Mouse (Mus musculus) lung, postnatal 25 days (tissue): ENCODE measurements around the gene Osmr.
A peak's percentile ranks its signal among the peaks of the same experiment; 100 is the strongest.

Source experiments
- DNase-seq: peaks from one replicate; pipeline ENCODE4 v3.0.0; 2022; ENCODE audit warnings: low spot score

Gene Osmr

GRCm38 (mm10) chr15:6874601-6875019 lies at the start of gene Osmr:
Gene Osmr (minus strand): TSS chr15:6874969.
- no peak for DNase-seq

DNA sequence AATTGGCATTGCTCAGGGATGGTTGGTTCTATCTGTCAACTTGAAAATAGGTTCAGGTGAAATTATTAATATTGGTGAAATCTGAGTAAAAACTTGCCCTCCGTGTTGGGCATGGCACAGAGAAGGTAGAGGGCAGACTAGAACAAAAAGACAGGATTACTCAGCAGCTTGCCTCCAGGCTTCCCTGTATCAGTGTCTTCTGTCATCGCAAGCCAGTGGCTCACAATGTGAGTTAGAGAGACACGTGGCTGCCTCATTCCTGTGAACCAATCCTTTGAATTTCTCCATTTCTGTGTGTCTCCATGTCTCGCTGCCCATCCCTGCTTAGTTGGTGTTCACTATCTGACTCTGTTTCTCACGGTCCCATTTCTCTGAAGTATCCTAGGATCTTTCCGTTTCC lies 44.6 kb upstream of the Osmr start:
- DNase-seq = no peak

GRCm38 (mm10) chr15:6914163-6914562 lies 39.4 kb upstream of the Osmr start:
- no peak for DNase-seq

- DNase-seq = peak; percentile 92
These were observed 34.9 kb upstream of the Osmr start for GRCm38 (mm10) chr15:6909669-6910068.

DNA sequence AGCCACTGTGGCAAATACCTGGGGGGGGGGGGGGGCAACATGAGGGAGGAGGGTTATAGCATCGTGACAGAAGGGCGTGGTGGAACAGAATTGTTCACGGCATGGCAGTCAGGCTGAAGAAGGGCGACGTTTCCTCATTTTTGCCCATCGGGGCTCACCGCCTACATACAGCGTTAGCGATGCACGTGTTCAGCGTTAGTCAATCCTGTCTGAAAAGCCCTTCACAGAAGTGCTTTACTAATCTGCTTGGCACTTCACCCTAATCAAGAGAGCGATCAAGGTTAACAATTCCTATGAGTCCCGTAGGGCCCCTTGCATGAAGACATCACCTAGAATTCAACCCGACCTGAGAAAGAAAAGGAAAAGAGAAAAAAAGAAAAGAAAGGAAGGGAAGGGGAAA lies 34.3 kb upstream of the Osmr start:
- peak; percentile 22 for DNase-seq

DNA sequence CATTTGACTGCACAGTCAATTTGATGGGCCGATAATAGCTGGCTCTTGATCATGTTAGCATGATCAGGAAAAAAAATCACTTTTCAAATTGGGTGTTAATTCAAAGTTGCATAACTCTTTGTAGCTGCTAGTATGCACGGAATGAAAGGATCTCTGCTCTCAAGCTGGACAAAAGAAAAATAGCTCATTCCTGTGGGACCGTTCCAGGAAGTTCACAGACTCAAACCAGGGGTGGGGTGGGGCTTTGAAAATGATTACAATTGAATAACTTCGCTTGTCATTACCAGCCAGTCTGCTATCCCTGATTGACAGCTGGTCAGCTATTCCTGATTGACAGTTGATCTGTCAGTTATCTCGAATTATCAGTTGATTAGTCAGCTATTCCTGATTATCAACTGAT lies 33.8 kb upstream of the Osmr start:
- peak; percentile 49 for DNase-seq

DNA sequence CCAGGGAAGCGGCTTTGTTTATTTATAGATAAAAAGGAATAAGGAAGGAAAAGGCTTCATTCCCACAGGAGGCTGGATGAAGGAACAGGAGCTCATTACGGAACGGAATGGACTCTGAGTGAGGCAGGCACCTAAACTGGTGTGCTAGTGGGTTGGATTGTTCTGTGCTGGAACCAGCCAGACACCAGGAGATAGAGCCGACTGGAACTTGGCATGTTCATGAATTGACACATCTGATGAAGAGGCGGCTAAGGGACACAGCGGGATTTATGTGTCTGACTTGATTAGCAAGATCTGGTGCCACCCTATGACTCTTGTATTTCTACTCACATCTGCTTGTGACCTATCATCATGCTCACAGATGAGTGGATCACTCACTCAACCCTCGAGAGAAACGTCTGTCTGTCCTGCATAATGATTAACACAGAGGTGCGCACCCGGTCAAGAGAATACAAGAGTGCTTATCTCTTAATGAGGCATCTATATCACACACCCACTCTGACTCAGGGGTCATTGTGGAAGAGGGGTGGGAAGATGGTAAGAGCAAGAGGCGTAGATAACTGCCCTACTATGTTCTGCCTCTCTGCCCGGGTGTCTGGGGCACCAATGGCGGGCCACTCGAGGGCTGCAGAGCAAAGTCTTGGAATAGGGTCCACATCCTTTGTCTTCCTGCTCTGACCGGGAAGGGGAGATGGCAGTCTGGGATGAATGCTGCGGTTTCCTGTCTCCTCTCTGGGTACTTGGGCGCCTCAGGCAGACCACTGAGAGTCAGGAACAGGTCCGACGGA lies 31.7 kb upstream of the Osmr start:
- no peak for DNase-seq

- no peak for DNase-seq
These were observed 31.0 kb upstream of the Osmr start for GRCm38 (mm10) chr15:6905726-6906125.

DNA sequence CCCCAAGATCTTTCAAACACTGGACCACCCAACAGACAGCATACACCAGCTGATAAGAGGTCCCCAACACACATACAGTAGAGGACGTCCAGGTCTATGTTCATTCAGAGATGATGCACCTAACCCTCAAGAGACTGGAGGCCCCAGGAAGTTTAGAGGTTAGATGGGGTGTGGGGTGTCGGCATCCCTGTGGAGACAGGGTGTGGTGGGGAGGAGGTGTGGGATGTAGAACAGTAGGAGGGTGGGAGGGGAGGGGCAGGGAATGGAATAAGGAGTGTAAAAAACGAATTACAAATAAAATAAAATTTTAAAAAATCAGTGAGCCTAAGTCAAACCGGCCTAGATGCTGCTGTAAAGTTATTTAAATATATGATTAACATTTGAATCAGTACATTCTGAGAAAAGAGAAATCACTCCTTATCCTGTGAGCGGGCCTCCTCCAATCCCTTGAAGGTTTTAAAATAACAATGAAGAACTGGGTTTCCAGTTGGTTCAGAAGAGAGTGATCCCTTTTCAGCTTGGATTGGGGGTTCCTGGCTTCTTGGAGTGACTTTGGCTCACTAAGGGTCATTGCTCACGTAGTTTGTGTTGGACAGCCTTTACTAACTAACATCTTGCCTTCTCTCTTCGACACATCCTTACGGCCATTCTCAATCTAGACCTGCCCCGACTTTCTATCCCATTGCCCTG lies 28.7 kb upstream of the Osmr start:
- no peak for DNase-seq

DNA sequence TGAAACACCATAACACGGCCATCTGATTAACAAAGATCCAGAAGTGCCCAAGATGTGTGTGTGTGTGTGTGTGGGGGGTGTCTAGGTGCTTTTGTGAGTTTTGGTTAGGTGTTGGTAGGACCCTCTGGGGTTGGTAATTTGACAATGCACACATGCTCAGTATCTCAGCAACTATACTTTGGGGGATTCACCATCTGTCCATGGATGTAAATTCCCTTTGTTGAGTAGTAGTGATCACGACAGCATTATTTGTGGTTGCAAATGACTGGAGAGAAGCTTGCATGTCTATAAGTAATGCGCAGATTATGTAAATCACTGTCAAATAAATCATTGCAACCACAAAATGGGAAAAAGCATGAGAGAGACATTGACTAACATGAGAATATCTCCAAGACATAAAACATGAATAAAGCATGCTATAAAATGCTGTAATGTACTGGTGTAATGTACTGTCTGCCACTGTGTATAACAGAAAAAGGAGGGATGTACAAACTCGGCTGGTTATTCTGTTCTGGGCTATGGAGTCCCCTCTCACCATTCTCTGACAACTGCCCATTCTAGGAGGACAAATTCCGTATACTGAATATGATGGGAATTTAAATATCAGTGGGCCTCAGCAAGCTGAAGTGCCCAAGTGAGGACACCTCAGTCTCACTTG lies 27.3 kb upstream of the Osmr start:
- no peak for DNase-seq

- no peak for DNase-seq
These were observed 26.5 kb upstream of the Osmr start for GRCm38 (mm10) chr15:6901236-6901635.

DNA sequence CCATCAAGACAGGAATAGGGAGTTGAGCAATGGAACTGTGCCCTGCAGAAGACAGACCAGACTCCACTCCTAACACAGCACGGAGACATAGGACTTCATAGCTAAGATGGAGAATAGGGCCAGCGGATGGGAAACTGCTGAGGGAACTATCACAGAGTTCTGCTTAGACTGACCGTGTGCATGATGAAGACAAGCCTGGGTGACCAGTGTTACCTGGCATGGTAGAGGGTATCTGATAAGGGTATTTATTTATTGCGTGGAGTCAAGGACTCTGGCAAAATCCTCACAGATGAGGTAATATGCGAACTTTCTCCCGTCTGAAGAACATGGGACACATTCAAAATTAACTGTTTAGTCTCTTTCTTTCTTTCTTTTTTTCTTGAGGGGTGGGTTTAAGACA lies 9.5 kb upstream of the Osmr start:
- no peak for DNase-seq

DNA sequence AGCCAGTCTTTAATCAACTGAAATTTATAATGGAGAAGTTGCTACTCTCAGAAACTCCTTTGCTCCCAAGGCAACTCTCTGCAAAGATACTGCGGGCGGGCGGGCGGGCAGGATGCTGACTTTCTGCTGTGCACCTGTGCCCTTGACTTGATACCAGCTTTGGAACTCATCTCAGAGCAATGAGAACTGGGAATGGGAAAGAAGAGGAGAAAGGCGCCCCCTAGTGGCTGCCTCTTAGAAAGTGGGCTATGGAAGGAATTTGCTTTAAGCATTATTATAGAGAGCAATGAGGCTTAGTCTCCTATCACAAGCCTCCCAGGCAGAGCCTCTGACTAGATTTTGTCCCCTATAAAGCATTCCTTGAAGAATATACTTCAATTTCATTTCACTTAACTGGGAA lies 9.0 kb upstream of the Osmr start:
- DNase-seq = peak; percentile 65

DNA sequence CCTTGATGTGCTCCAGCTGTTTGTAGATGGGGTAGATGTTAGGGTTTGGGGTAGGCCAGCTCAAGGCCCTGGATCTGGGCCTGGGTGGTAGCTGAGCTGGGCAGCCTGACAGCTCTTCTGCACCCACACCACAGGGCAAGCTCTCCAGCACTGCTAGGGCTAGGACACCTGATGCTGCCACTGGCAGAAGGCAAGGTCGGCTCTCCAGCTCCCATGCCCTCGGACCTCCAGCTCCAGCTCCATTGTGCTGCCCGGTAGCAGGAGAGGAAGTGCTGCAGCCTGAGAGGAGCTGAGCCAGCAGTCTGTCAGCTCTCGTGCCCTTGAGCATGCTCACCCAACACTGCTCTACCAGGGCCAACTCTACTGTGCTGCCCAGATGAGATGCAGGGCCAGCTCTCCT lies 8.3 kb upstream of the Osmr start:
- no peak for DNase-seq

DNA sequence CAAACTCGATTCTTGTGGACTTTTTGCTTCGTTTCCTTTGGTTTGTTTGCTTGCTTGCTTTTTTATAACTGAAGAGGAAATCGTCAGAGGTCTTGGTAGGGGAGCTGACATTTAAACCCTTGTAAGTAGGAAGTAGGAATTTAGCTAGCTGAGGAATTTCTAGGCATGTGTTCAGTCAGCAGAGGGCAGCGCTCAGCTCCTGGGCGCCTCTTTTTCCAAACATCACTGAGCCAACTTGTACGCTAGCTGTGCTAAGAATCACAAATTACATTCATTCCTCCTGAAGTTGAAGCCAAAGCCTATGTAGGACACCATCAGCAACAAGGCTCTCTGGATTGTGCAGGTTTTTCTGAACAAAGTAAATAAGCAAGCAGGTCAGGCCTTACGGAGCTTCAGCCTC lies 7.4 kb upstream of the Osmr start:
- peak; percentile 52 for DNase-seq

DNA sequence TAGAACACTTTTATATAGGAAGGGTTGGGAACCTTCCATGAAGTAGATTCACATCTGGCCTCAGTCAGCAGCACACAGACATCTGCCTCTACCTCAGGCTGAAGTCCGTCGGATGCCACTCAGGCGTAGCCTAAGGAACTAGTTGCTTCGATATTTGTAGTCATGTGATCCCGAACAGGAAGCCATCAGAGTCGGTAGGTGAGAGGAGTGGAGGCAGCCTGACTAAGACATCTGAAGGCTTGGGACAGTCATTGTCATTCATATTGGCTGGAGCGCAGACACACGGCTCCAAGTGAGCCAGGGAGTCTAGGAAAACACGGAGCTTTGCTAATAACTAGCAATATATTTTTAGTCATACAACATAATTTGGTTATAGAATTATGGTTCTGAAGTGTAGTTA lies 6.4 kb upstream of the Osmr start:
- DNase-seq = no peak

DNA sequence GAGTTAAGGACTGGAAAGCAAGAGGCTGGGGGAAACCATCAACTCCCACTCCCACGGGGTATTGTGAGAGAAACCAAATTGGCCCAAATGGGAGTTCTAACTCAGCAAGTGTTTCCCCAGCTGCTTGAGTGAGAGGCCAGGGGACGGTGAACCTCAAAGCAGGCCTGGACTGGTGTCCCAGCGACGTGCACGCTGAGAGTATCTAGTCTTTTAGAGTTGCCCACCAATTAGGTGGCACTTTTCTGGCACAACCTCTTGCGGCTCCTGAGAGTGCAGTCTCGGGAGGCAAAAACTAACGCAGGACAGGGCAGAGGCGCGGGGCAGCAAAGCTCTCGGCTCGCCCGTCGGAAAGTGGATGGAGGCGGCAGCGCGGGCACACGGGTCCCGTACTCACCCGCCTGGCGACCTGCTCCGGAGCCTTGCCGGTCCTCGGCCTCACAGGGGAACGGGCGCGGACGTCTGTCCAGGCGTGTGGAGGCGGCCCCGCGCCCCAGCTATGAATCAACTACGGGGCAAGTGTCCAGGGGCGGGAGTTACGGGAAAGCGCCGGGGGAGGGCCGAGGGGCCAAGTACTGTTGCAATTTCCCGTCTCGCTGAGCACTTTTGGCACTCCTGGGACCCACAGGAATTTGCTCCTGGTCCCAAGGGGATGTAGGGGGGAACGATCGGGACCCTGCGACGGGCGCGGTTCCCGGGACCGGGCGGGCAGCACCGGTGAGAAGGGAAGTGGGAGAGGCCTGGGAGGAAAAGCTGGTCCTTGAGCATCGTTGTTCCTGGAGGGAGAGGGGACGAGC lies 765 bp downstream of the Osmr start:
- DNase-seq = peak; percentile 78

DNA sequence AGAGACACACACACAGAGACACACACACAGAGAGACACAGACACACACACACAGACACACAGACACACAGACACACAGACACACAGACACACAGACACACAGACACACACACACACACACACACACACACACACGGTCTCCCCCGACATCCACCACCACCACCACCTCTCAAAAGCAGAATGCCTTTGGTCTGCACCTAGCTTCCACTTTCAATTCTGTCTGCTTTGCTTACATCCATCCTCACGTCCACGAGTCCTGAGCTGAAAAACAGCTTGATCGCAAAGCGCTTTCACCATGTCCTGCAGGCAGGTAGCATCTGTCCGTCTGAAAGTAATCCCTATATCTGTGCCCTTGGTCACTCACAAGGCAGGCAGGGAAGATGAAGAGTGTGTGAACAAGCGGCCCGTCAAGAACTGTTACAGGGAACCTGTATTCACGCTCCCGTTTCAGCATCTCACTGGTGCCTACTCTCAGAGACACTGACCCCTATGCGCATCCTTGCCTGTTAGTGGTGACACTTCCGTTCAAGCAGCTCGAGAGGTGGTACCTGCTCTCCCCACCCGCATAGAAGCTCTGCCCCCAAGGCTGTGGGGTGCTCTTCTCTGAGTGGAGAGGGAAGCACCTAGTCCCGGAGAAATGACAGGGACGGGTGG lies 1.5 kb downstream of the Osmr start:
- no peak for DNase-seq

DNA sequence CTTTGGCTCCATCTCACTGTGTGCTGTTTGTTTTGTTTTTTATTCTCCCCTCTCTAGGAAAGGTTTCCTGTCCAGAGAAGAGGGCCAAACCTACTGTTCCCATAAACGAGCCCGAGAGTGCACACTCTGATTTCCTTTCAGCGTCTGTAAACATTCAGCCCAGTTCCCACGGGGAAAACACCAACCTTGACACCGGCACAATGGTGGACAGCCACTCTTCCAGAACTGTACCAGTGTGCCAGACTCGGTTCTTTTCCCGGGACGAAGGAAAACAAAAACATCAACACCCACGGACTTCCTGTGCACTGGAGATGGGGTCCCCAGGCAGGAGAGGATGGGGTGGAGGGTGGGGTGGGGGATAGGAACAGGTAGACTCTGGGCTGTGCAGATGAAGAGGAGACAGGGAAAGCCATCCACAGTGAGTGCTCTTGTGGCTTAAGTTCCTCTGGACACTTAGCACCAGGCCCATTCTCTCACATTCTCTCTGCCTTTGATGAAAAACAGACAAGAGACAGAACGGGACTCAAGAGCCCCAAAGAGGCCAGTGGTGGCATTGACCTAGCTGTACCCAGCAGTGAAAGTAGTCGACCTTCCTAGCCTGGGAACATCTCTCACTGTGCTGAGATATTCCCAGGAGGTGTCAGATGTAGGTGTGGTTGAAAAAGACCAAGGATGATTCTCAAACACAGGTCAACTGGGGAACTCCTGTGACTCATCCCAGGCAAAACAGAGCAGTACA lies 3.0 kb downstream of the Osmr start:
- DNase-seq = no peak

DNA sequence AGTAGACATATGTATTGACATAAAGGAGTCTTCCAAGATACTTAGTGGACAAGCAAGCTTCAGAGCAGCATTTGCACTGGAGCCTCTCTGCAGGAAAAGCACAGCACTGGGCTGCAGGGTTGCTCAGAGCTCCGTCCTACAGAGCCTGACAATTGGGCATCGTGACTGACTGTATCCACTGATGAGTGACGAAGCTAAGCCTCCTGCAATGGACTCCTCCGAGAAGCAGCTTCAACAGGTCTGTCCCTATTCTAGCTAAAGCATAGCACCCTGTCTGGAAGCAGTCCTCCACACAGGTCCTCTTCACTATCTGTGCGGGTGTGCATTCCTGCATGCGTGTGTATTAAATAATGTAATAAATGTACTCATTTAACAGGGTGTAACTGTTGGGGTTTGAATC lies 7.9 kb downstream of the Osmr start:
- DNase-seq = no peak

- DNase-seq = no peak
These were observed 12.6 kb downstream of the Osmr start for GRCm38 (mm10) chr15:6862125-6862524.
